Comparison of ENCODE assay signal across 8 mouse cellular contexts in the genomic region with DNA sequence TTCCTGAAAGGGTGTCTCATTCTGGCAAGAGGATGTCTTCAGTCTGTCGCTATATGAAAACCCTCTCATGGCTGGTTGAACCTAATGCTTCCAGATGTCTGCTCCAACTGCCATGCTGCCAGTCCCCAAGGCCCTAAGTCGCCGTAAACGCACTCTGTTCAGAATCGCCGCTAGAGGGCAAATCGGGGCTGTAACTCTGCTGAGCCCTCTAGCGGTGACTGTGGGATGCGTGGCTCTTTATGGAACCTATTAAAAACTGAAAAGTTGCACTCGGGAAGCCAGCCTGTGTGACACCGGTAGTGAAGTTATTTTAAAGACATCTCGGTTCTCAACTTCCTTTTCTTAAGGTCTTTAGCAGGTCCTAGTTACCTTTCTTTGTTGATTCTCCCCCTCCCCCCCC. TPM values are rescaled to one million over a fixed set of nuclear protein-coding genes. Genes with fewer than 3 reads are reported as not detected.
DNase-seq lines count a peak whose midpoint lies in the region; ATAC-seq and TF ChIP-seq lines count a peak whose summit lies in the region.

No protein-coding gene starts in this region.

- ATAC-seq in forebrain, embryonic 12.5 days (ENCODE audit: low FRiP score), result no peak
- ATAC-seq in heart, postnatal 0 days (ENCODE audit: insufficient read depth, low read depth), result 0 out of 2 replicates have a peak, but pooled peaks have one; percentile 11
- ATAC-seq in lung, embryonic 14.5 days (ENCODE audit: insufficient read depth), result no peak

- TF ChIP-seq POLR2A in thymus, adult 2 months (IDR thresholded peaks at IDR 0.05; ENCODE audit: control insufficient read depth, extremely low read depth, insufficient read depth, low read length, poor library complexity), result no peak

- H3K36me3 ChIP-seq in ES-E14 (ENCODE audit: control insufficient read depth, insufficient read depth, low read length, poor library complexity, severe bottlenecking), result no peaks in the 10 kb centered on the region
- no peaks in the 10 kb centered on the region for H3K36me3 ChIP-seq in forebrain, embryonic 12.5 days (replicated peaks)
- H3K36me3 ChIP-seq in heart, postnatal 0 days (replicated peaks; ENCODE audit: control insufficient read depth, insufficient read depth, low read length), result no peaks in the 10 kb centered on the region
- H3K36me3 ChIP-seq in lung, embryonic 14.5 days (ENCODE audit: insufficient read depth), result no peaks in the 10 kb centered on the region
- no peaks in the 10 kb centered on the region for H3K36me3 ChIP-seq in thymus, adult 2 months (ENCODE audit: control insufficient read depth, insufficient read depth, low read length)

- H3K27ac ChIP-seq in ES-E14 (ENCODE audit: insufficient read depth, low read depth, low read length, poor library complexity, severe bottlenecking), result no peak overlapping the region
- H3K27ac ChIP-seq in forebrain, embryonic 12.5 days, result 0 out of 2 replicates have a peak overlapping the region, but pooled peaks have one; percentile 99
- H3K27ac ChIP-seq in heart, postnatal 0 days (ENCODE audit: low read depth), result peak overlapping the region; percentile 97
- no peak overlapping the region for H3K27ac ChIP-seq in lung, embryonic 14.5 days (ENCODE audit: low read depth)
- H3K27ac ChIP-seq in thymus, adult 2 months (ENCODE audit: control insufficient read depth, insufficient read depth, low read length), result peak overlapping the region; percentile 88

- H3K27me3 ChIP-seq in forebrain, embryonic 12.5 days, result no peaks in the 10 kb centered on the region
- H3K27me3 ChIP-seq in heart, postnatal 0 days (ENCODE audit: control insufficient read depth, insufficient read depth, low read length), result no peaks in the 10 kb centered on the region
- no peaks in the 10 kb centered on the region for H3K27me3 ChIP-seq in lung, embryonic 14.5 days (ENCODE audit: insufficient read depth, low read length)
- H3K27me3 ChIP-seq in thymus, adult 2 months (ENCODE audit: control insufficient read depth, insufficient read depth, low read length), result no peaks in the 10 kb centered on the region

- peak; percentile 93 for DNase-seq in ES-E14 (ENCODE audit: low read depth, low spot score)
- peak; percentile 95 for DNase-seq in c-Kit-positive CD71-positive TER-119-negative erythroid progenitor cells, embryonic 14.5 days (ENCODE audit: low read depth)
- DNase-seq in heart, postnatal 0 days (ENCODE audit: low spot score), result peak; percentile 92
- DNase-seq in layer of hippocampus, adult 8-10 months (ENCODE audit: low spot score in 2 of 2), result peak; percentile 66 to 88
- DNase-seq in lung, embryonic 14.5 days, result peak; percentile 97
- DNase-seq in ovary, adult 18-20 months (ENCODE audit: low spot score), result peak; percentile 62
- DNase-seq in thymus, adult 2 months, result peak; percentile 88

- H3K9ac ChIP-seq in ES-E14 (ENCODE audit: insufficient read depth, low read depth, low read length, poor library complexity, severe bottlenecking), result no peak overlapping the region
- no peak overlapping the region for H3K9ac ChIP-seq in forebrain, embryonic 12.5 days
- H3K9ac ChIP-seq in heart, postnatal 0 days (replicated peaks; ENCODE audit: low read depth, low read length), result no peak overlapping the region
- no peak overlapping the region for H3K9ac ChIP-seq in lung, embryonic 14.5 days

- H3K4me1 ChIP-seq in ES-E14 (ENCODE audit: control insufficient read depth in 2 of 2, insufficient read depth in 2 of 2, low read length in 2 of 2, poor library complexity in 1 of 2), result peaks cover 4 to 6% of the 10 kb centered on the region in 2 experiments; a peak in 3 of 4 replicates
- peaks cover 17% of the 10 kb centered on the region for H3K4me1 ChIP-seq in forebrain, embryonic 12.5 days
- peaks cover 11% of the 10 kb centered on the region; the same call in 1 of the 2 replicates for H3K4me1 ChIP-seq in heart, postnatal 0 days (ENCODE audit: control insufficient read depth, insufficient read depth)
- H3K4me1 ChIP-seq in lung, embryonic 14.5 days (ENCODE audit: insufficient read depth), result peaks cover 6% of the 10 kb centered on the region
- H3K4me1 ChIP-seq in thymus, adult 2 months (replicated peaks; ENCODE audit: control insufficient read depth, insufficient read depth, low read length), result peaks cover 10% of the 10 kb centered on the region

- TF ChIP-seq CTCF in heart, postnatal 0 days (IDR thresholded peaks at IDR 0.05; ENCODE audit: low read depth), result peak; percentile 100
- TF ChIP-seq CTCF in lung, embryonic 14.5 days (IDR thresholded peaks at IDR 0.05; ENCODE audit: low read depth), result peak; percentile 100
- TF ChIP-seq CTCF in thymus, adult 2 months (IDR thresholded peaks at IDR 0.05; ENCODE audit: borderline replicate concordance, control insufficient read depth, extremely low read depth, insufficient read depth, low read length, poor library complexity), result peak; percentile 100

- no peaks in the 10 kb centered on the region for H3K9me3 ChIP-seq in ES-E14 (ENCODE audit: control insufficient read depth, insufficient read depth, low read depth, low read length)
- H3K9me3 ChIP-seq in forebrain, embryonic 12.5 days, result no peaks in the 10 kb centered on the region
- H3K9me3 ChIP-seq in heart, postnatal 0 days (replicated peaks; ENCODE audit: control insufficient read depth, low read length), result no peaks in the 10 kb centered on the region
- no peaks in the 10 kb centered on the region for H3K9me3 ChIP-seq in lung, embryonic 14.5 days (ENCODE audit: low read depth, low read length)

- no peak overlapping the region for H3K4me2 ChIP-seq in forebrain, embryonic 12.5 days
- peak overlapping the region; percentile 88; the same call in 1 of the 2 replicates for H3K4me2 ChIP-seq in heart, postnatal 0 days (ENCODE audit: low read depth, low read length)
- peak overlapping the region; percentile 73 for H3K4me2 ChIP-seq in lung, embryonic 14.5 days

- TF ChIP-seq EP300 in heart, postnatal 0 days (IDR thresholded peaks at IDR 0.05; ENCODE audit: low read depth), result no peak

- in situ Hi-C loops in ES-E14 (cut with MboI; ENCODE audit: low sequenced_read_pairs in 2 of 2, unreplicated experiment in 2 of 2), result no loop called here

- H3K4me3 ChIP-seq in ES-E14 (ENCODE audit: insufficient read depth in 1 of 2, low read depth in 1 of 2, low read length in 2 of 2, poor library complexity in 1 of 2, severe bottlenecking in 1 of 2), result no peak overlapping the region
- no peak overlapping the region for H3K4me3 ChIP-seq in forebrain, embryonic 12.5 days (replicated peaks)
- H3K4me3 ChIP-seq in heart, postnatal 0 days (ENCODE audit: low read depth, low read length), result no peak overlapping the region
- H3K4me3 ChIP-seq in lung, embryonic 14.5 days (ENCODE audit: low read depth, low read length), result no peak overlapping the region
- no peak overlapping the region for H3K4me3 ChIP-seq in thymus, adult 2 months (ENCODE audit: control insufficient read depth, insufficient read depth, low read length)

- under 1% methylated on average over 12 of the region's 12 CpGs for WGBS in forebrain, embryonic 12.5 days
- under 1% methylated on average over 12 of the region's 12 CpGs for WGBS in heart, postnatal 0 days
- WGBS in lung, embryonic 14.5 days, result under 1% methylated on average over 12 of the region's 12 CpGs
- under 1% methylated on average over 12 of the region's 12 CpGs for WGBS in thymus, adult 2 months

TF ChIP-seq in ES-E14, 5 proteins besides CTCF, POLR2A, EP300 and RAD21:
- TF ChIP-seq HCFC1 (IDR thresholded peaks at IDR 0.05; ENCODE audit: borderline replicate concordance, insufficient read depth, low read length) (peak; percentile 81), ZC3H11A (IDR thresholded peaks at IDR 0.05; ENCODE audit: borderline replicate concordance, low read depth, low read length) (no peak), ZNF384 (IDR thresholded peaks at IDR 0.05; ENCODE audit: low read depth, low read length) (peak; percentile 86), MAFK (IDR thresholded peaks at IDR 0.05; ENCODE audit: insufficient read depth, low read depth, low read length) (no peak), CHD2 (IDR thresholded peaks at IDR 0.05; ENCODE audit: low read depth, low read length) (no peak)

RNA-seq across cellular contexts. Expression of a gene that starts 1.8 kb away (rescaled TPM):
- 19.9 and 23.8 TPM in 2 replicates for total RNA-seq in ES-E14 (2012; rRNA removed)
- polyA plus RNA-seq in forebrain, embryonic 12.5 days (2016; fragmentation: Nextera tagmentation; extraction: Ambion mirVana), result 24.4 and 24.5 TPM in 2 replicates
- 14.5 and 18.9 TPM in 2 replicates for total RNA-seq in heart, postnatal 0 days (2014; rRNA removed; ENCODE audit: low replicate concordance)
- polyA plus RNA-seq in heart, postnatal 0 days (2015; fragmentation: Nextera tagmentation; extraction: Ambion mirVana), result 2.6 and 3.1 TPM in 2 replicates
- 10 to 100 TPM; 23.1 to 29.5 (median 24.4) TPM for total RNA-seq in layer of hippocampus, adult 8-10 months (2022)
- polyA plus RNA-seq in lung, embryonic 14.5 days (2014; fragmentation: Nextera tagmentation; extraction: Ambion mirVana), result 17.1 and 18.1 TPM in 2 replicates
- polyA plus RNA-seq in thymus, adult 2 months (2012; rRNA removed), result 21.2 and 22.3 TPM in 2 replicates

RNA-seq across cellular contexts. Expression of a gene that starts 38.2 kb away (rescaled TPM):
- 24.9 and 41.5 TPM in 2 replicates for total RNA-seq in ES-E14 (2012; rRNA removed)
- 77.6 and 80.9 TPM in 2 replicates for polyA plus RNA-seq in forebrain, embryonic 12.5 days (2016; fragmentation: Nextera tagmentation; extraction: Ambion mirVana)
- 0.76 and 9.7 TPM in 2 replicates for total RNA-seq in heart, postnatal 0 days (2014; rRNA removed; ENCODE audit: low replicate concordance)
- polyA plus RNA-seq in heart, postnatal 0 days (2015; fragmentation: Nextera tagmentation; extraction: Ambion mirVana), result 6.3 and 8.4 TPM in 2 replicates
- total RNA-seq in layer of hippocampus, adult 8-10 months (2022), result 10 to 100 TPM in 2 of 4 experiments, 1 to 10 TPM in 2; 6.8 to 13.8 (median 10.4) TPM
- polyA plus RNA-seq in lung, embryonic 14.5 days (2014; fragmentation: Nextera tagmentation; extraction: Ambion mirVana), result 31.7 and 37.5 TPM in 2 replicates
- polyA plus RNA-seq in thymus, adult 2 months (2012; rRNA removed), result 5.1 and 6.0 TPM in 2 replicates

Comparison
In these comparisons a context has a peak if more than half of its experiments do, and no peak if none do; other contexts are left out.
1. H3K27ac ChIP-seq: peak in forebrain, embryonic 12.5 days (single experiment), heart, postnatal 0 days (single experiment) and thymus, adult 2 months (single experiment); none in ES-E14 (single experiment) and lung, embryonic 14.5 days (single experiment).
2. Peak in every context shown above with its lines, with median percentiles within 50 percentile points of each other: DNase-seq and CTCF ChIP-seq.